15 mouse cellular contexts compared by ENCODE assay signal in genomic region chr2:61580555-61581080, GRCm38 (mm10).
"Had no signal": no experiment of that assay in that cellular context is flagged by ENCODE, and none has a peak within 500 bp of the region (broad histone marks: within the 10 kb centered on the region; RNA-seq: fewer than 3 reads in every experiment).

No protein-coding gene starts in this region.

- H3K27ac ChIP-seq: lung, embryonic 15.5 days; midbrain, embryonic 10.5 days; midbrain, embryonic 12.5 days; neural tube, embryonic 12.5 days had no signal

- H3K4me3 ChIP-seq: lung, embryonic 15.5 days; midbrain, embryonic 10.5 days; midbrain, embryonic 12.5 days; neural tube, embryonic 12.5 days had no signal

- H3K27me3 ChIP-seq: lung, embryonic 15.5 days; midbrain, embryonic 12.5 days; neural tube, embryonic 12.5 days had no signal

- ATAC-seq: lung, postnatal 0 days; midbrain, embryonic 16.5 days had no signal

- H3K4me2 ChIP-seq: lung, embryonic 15.5 days; midbrain, embryonic 12.5 days; neural tube, embryonic 12.5 days had no signal

- H3K4me1 ChIP-seq: midbrain, embryonic 10.5 days; midbrain, embryonic 12.5 days; neural tube, embryonic 12.5 days had no signal

- H3K36me3 ChIP-seq: lung, embryonic 15.5 days; midbrain, embryonic 10.5 days; midbrain, embryonic 12.5 days; neural tube, embryonic 12.5 days had no signal

- DNase-seq: lung, adult 18-20 months; lung, postnatal 4 days; midbrain, embryonic 14.5 days; right cerebral cortex, postnatal 25 days; right cerebral cortex, postnatal 4 days; spleen, adult 18-20 months; thymus, adult 18-20 months; thymus, postnatal 14 days; thymus, postnatal 36 days had no signal

- H3K9me3 ChIP-seq: lung, embryonic 15.5 days; midbrain, embryonic 10.5 days; midbrain, embryonic 12.5 days; neural tube, embryonic 12.5 days had no signal

- H3K9ac ChIP-seq: lung, embryonic 15.5 days; midbrain, embryonic 12.5 days; neural tube, embryonic 12.5 days had no signal
